Mouse (Mus musculus): ENCODE measurements at regions not wholly inside any gene's neighbourhood (a gene's known extent, or its start where the extent isn't known, plus 50 kb on each side); places are given as distances from the start of the nearest gene placed in this dataset.
"Not testable (repeated sequence)": the region's sequence is repeated elsewhere in the genome, so short reads cannot be mapped to it uniquely, and the experiment has no call there.

GRCm38 (mm10) chr15:87818566-87818965 lies 274.5 kb downstream of the Fam19a5 start:
- no peak for DNase-seq

- DNase-seq = no peak
Observed at GRCm38 (mm10) chr15:87842097-87842496, 298.0 kb downstream of the Fam19a5 start.

GRCm38 (mm10) chr15:87859069-87859468 lies 315.0 kb downstream of the Fam19a5 start:
- DNase-seq = no peak

- DNase-seq = no peak
Observed at GRCm38 (mm10) chr15:87876286-87876899, 332.3 kb downstream of the Fam19a5 start.

GRCm38 (mm10) chr15:87890903-87891302 lies 346.8 kb downstream of the Fam19a5 start:
- no peak for DNase-seq

GRCm38 (mm10) chr15:87894866-87895265 lies 350.8 kb downstream of the Fam19a5 start:
- DNase-seq = not testable (repeated sequence)

GRCm38 (mm10) chr15:87898655-87899054 lies 354.6 kb downstream of the Fam19a5 start:
- no peak for DNase-seq

GRCm38 (mm10) chr15:87904436-87904835 lies 360.3 kb downstream of the Fam19a5 start:
- no peak for DNase-seq

GRCm38 (mm10) chr15:87906310-87906709 lies 362.2 kb downstream of the Fam19a5 start:
- no peak for DNase-seq

GRCm38 (mm10) chr15:87922091-87922490 lies 378.0 kb downstream of the Fam19a5 start:
- DNase-seq = no peak

- no peak for DNase-seq
Observed at GRCm38 (mm10) chr15:87922781-87923446, 378.8 kb downstream of the Fam19a5 start.

GRCm38 (mm10) chr15:87923906-87924305 lies 379.8 kb downstream of the Fam19a5 start:
- DNase-seq = peak; percentile 9 to 11

GRCm38 (mm10) chr15:87936041-87936440 lies 391.9 kb downstream of the Fam19a5 start:
- DNase-seq = no peak

GRCm38 (mm10) chr15:87940837-87941236 lies 396.7 kb downstream of the Fam19a5 start:
- DNase-seq = peak; percentile 65 to 68

GRCm38 (mm10) chr15:87952531-87952930 lies 408.4 kb downstream of the Fam19a5 start:
- no peak for DNase-seq

- no peak for DNase-seq
Observed at GRCm38 (mm10) chr15:87955685-87956256, 411.7 kb downstream of the Fam19a5 start.

GRCm38 (mm10) chr15:87958866-87959265 lies 414.8 kb downstream of the Fam19a5 start:
- DNase-seq = no peak

- DNase-seq = no peak
Observed at GRCm38 (mm10) chr15:87972641-87973040, 428.5 kb downstream of the Fam19a5 start.

- no peak for DNase-seq
Observed at GRCm38 (mm10) chr15:87987322-87987985, 443.4 kb downstream of the Fam19a5 start.

GRCm38 (mm10) chr15:87994546-87994945 lies 450.4 kb downstream of the Fam19a5 start:
- DNase-seq = no peak

- DNase-seq = no peak
Observed at GRCm38 (mm10) chr15:88017076-88017475, 473.0 kb downstream of the Fam19a5 start.

- DNase-seq = no peak
Observed at GRCm38 (mm10) chr15:88032751-88033150, 488.7 kb downstream of the Fam19a5 start.

- DNase-seq = no peak
Observed at GRCm38 (mm10) chr15:88033725-88034124, 489.6 kb downstream of the Fam19a5 start.

GRCm38 (mm10) chr15:88035486-88035885 lies 491.4 kb downstream of the Fam19a5 start:
- no peak for DNase-seq

Data from kidney, postnatal 4 days (tissue).